Mouse (Mus musculus) cerebellum, adult 2 months (tissue): ENCODE data around the gene Setd7. TPM values are rescaled to one million over a fixed set of nuclear protein-coding genes. Genes with fewer than 3 reads are reported as not detected.

Source experiments
- DNase-seq, 2 experiments: peaks; one replicate each; pipeline ENCODE4 v3.0.0; 2021
- H3K27ac ChIP-seq: fragments of 200-500 bp; 2 replicates; pipeline ENCODE4 v1.5.1; 2012; ENCODE audit warnings: low read length, control low read depth, inconsistent platforms; ENCODE audit not compliant: insufficient read depth
- H3K27me3 ChIP-seq: fragments of 200-500 bp; 2 replicates; pipeline ENCODE4 v1.6.1; 2012; ENCODE audit warnings: inconsistent platforms, mild to moderate bottlenecking, low read length, moderate library complexity; ENCODE audit not compliant: control insufficient read depth, insufficient read depth
- H3K4me1 ChIP-seq: fragments of 200-500 bp; 2 replicates; pipeline ENCODE4 v1.6.1; 2011; ENCODE audit warnings: low read length; ENCODE audit not compliant: control insufficient read depth, insufficient read depth
- H3K4me3 ChIP-seq: fragments of 200-500 bp; replicated peaks from 2 replicates; pipeline ENCODE3; 2011; ENCODE audit warnings: mild to moderate bottlenecking, low read depth, low read length, control low read depth; ENCODE audit not compliant: insufficient read depth
- CTCF ChIP-seq: fragments of 200-500 bp; IDR thresholded peaks from 2 replicates; pipeline ENCODE4 v1.5.1; 2011; ENCODE audit warnings: low read depth, mild to moderate bottlenecking, control low read depth, low read length, moderate library complexity, borderline replicate concordance; ENCODE audit not compliant: insufficient read depth
- POLR2A ChIP-seq: fragments of 200-500 bp; IDR thresholded peaks from 2 replicates; pipeline ENCODE4 v1.6.1; 2011; ENCODE audit warnings: low read length, control low read depth, borderline replicate concordance; ENCODE audit not compliant: insufficient read depth
- WGBS: fragments of 180-500 bp; shearing (Covaris S2); methylation state at CpG from one replicate; pipeline ENCODE4 v1.1.7; 2018; 5-methylcytosine and 5-hydroxymethylcytosine counted together
- polyA plus RNA-seq: library from polyadenylated mRNA; depleted of rRNA; stranded (reverse); fragments of >200 nt; gene quantifications from 2 replicates; pipeline ENCODE4 v1.2.3, GENCODE M21; 2012

The Setd7 gene
- polyA plus RNA-seq, 1 experiment, result 83.0 TPM

GRCm38 (mm10) chr3:51552841-51553496 is 7.7 kb downstream of the Setd7 start:
- 50% methylated on average over 10 of the region's 10 CpGs for WGBS
- Histone ChIP-seq H3K27me3 (no peaks in the 10 kb centered on the region), H3K27ac (peak overlapping the region; percentile 85), H3K4me1 (peaks cover 50% of the 10 kb centered on the region), H3K4me3 (no peak overlapping the region)
- no peak for DNase-seq
- TF ChIP-seq CTCF (no peak), POLR2A (no peak)

GRCm38 (mm10) chr3:51552197-51552596 is 8.5 kb downstream of the Setd7 start:
- TF ChIP-seq CTCF (no peak), POLR2A (no peak)
- Histone ChIP-seq H3K27ac (no peak overlapping the region), H3K27me3 (no peaks in the 10 kb centered on the region), H3K4me1 (peaks cover 57% of the 10 kb centered on the region), H3K4me3 (no peak overlapping the region)
- no peak for DNase-seq
- WGBS, result 60% methylated on average over 2 of the region's 2 CpGs

- no peak overlapping the region for H3K4me3 ChIP-seq
- peaks cover 48% of the 10 kb centered on the region for H3K4me1 ChIP-seq
- no peaks in the 10 kb centered on the region for H3K27me3 ChIP-seq
- TF ChIP-seq CTCF, result no peak
- TF ChIP-seq POLR2A, result no peak
- peak; percentile 50 to 55 for DNase-seq
- H3K27ac ChIP-seq, result no peak overlapping the region
- 34% methylated on average over 17 of the region's 17 CpGs for WGBS
Measured at GRCm38 (mm10) chr3:51548987-51549579, 11.6 kb downstream of the Setd7 start.

GRCm38 (mm10) chr3:51547577-51547976 is 13.1 kb downstream of the Setd7 start:
- H3K27me3 ChIP-seq, result no peaks in the 10 kb centered on the region
- TF ChIP-seq POLR2A (no peak), CTCF (no peak)
- H3K4me1 ChIP-seq, result peaks cover 40% of the 10 kb centered on the region
- 31% methylated on average over 6 of the region's 6 CpGs for WGBS
- H3K27ac ChIP-seq, result no peak overlapping the region
- no peak for DNase-seq
- H3K4me3 ChIP-seq, result no peak overlapping the region

- WGBS, result 58% methylated on average over 19 of the region's 19 CpGs
- TF ChIP-seq POLR2A (no peak), CTCF (no peak)
- Histone ChIP-seq H3K27me3 (no peaks in the 10 kb centered on the region), H3K27ac (no peak overlapping the region), H3K4me1 (peaks cover 30% of the 10 kb centered on the region), H3K4me3 (no peak overlapping the region)
- no peak for DNase-seq
Measured at GRCm38 (mm10) chr3:51544442-51545128, 16.1 kb downstream of the Setd7 start.

- 93% methylated on average over 9 of the region's 9 CpGs for WGBS
- DNase-seq, result no peak
Measured at GRCm38 (mm10) chr3:51540659-51541058, 20.0 kb downstream of the Setd7 start.

GRCm38 (mm10) chr3:51539567-51540408 is 20.9 kb downstream of the Setd7 start:
- peak overlapping the region; percentile 22; the same call in 1 of the 2 replicates for H3K27ac ChIP-seq
- 53% methylated on average over 15 of the region's 15 CpGs for WGBS
- H3K27me3 ChIP-seq, result no peaks in the 10 kb centered on the region
- no peak overlapping the region for H3K4me3 ChIP-seq
- peaks cover 7% of the 10 kb centered on the region; the same call in 1 of the 2 replicates for H3K4me1 ChIP-seq
- peak; percentile 71 to 78 for DNase-seq
- peak; percentile 76 for TF ChIP-seq CTCF
- no peak for TF ChIP-seq POLR2A

More at GRCm38 (mm10) chr3:51540659-51541058, 20.0 kb downstream of the Setd7 start:
- Histone ChIP-seq H3K27me3 (no peaks in the 10 kb centered on the region), H3K4me1 (peaks cover 11% of the 10 kb centered on the region), H3K27ac (no peak overlapping the region), H3K4me3 (no peak overlapping the region)
- no peak for TF ChIP-seq POLR2A
- TF ChIP-seq CTCF, result no peak

GRCm38 (mm10) chr3:51534013-51534412 is 26.7 kb downstream of the Setd7 start:
- Histone ChIP-seq H3K4me1 (peaks cover 33% of the 10 kb centered on the region), H3K4me3 (no peak overlapping the region), H3K27me3 (no peaks in the 10 kb centered on the region), H3K27ac (no peak overlapping the region)
- no peak for TF ChIP-seq CTCF
- no peak for TF ChIP-seq POLR2A
- 94% methylated on average over 9 of the region's 9 CpGs for WGBS
- DNase-seq, result no peak
